Mouse (Mus musculus) splenic B cell, adult 2 months (primary cell): ENCODE data around the gene Hacl1.

Experiments
- DNase-seq: peaks from one replicate; pipeline ENCODE4 v3.0.0-alpha.2; 2011; ENCODE audit warnings: low read depth, low spot score
- H3K27me3 ChIP-seq: 2 replicates; pipeline ENCODE4 v1.6.1; 2012; ENCODE audit warnings: mild to moderate bottlenecking, low read length, moderate library complexity, mixed read lengths; ENCODE audit not compliant: control insufficient read depth, poor library complexity, insufficient read depth, severe bottlenecking
- H3K36me3 ChIP-seq: 2 replicates; pipeline ENCODE4 v1.6.1; 2012; ENCODE audit warnings: mild to moderate bottlenecking, low read length, moderate library complexity, mixed read lengths; ENCODE audit not compliant: control insufficient read depth, poor library complexity, insufficient read depth, severe bottlenecking

Gene Hacl1

DNA sequence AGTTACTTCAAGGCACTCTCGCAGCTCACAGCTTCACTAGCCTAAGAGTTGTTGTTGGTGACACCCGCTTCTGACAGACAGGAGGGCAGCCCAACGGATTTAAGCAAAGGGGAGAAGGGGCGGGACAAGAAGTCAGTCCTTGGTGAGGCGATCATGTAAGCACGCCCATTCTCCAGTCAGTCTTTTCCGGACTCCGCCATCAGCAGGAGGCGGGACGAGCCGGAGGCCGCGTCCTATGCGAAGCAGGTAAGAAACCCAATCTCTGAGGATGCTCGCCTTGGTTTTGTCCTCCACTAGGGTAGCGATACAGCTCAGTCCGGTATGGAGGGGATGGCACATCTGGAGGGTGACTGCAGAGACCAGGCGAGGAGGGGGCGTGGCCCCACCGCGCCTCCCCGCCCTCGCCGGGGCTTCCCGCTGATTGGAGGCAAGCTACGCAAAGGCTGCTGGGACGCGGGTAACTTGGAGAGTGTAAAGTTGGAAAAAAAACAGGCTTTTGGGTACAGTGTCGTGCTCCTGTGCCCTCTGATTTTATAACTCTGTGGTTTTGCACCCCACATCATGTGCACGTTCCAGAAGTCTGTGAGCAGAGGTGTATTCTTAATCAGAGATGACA, at the start of gene Hacl1, which contains the start of gene Btd:
Gene Hacl1 (minus strand): TSS at position 397 of the 616 bp plus-strand sequence.
Gene Btd (plus strand): TSS at position 139 of the 616 bp plus-strand sequence.
- Histone ChIP-seq H3K27me3 (no peaks in the 10 kb centered on the region), H3K36me3 (no peaks in the 10 kb centered on the region)
- DNase-seq: peak; percentile 95

DNA sequence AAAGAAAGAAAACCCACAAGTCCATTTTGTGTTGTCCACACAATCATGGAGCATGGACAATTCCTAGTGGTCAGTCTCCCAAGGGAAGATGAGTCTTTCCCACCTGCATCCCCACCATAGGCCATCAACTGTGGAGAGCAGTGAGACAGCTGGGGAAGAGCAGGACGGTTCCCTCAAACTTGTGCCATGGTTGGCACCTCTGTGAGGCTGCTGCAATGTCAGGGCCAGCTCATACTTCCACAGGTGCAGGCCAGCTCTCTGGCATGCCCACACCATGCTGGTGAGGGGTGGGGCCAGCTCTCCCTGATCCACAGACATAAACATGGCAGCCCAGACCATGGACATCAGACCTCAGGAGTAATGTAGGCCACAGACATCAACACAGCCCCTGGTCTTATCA, 45.1 kb upstream of the Hacl1 start:
- no peaks in the 10 kb centered on the region for H3K27me3 ChIP-seq
- H3K36me3 ChIP-seq: no peaks in the 10 kb centered on the region
- no peak for DNase-seq

GRCm38 (mm10) chr14:31685680-31686079, 44.6 kb upstream of the Hacl1 start:
- Histone ChIP-seq H3K27me3 (no peaks in the 10 kb centered on the region), H3K36me3 (no peaks in the 10 kb centered on the region)
- DNase-seq: peak; percentile 74

DNA sequence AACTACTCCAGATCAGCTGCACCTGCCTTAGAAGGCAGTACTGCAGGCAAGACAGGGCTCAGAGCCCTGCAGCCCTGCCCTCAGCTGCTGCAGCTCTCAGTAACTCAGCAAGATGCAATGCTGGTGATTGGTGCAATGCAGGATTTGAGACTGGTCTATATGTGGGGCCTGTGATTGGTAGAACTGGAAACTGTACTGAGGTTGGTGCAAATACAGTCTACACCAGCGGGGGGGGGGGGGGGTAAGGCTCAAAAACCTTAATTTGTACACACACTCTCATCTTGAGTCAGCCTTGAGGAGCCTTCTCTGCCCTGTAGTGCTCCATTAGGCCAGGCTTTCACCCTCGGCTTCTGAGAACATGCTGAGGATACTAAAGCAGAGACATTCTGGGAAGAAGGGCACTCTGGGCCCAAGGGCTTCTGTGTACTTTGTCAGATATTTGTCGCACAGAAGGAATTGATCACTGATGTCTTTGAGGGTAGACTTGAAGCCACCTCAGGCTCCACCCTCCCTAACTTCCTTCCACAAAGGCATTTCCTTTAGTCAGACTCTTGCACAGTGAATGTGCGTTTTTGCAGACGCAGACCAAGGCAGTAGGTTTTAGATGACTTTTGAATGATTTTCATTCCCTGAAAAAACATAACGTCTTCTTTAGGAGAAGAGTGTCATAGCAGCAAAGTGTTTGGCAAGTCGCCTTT, 43.4 kb upstream of the Hacl1 start:
- H3K36me3 ChIP-seq: no peaks in the 10 kb centered on the region
- no peaks in the 10 kb centered on the region for H3K27me3 ChIP-seq
- DNase-seq: no peak

DNA sequence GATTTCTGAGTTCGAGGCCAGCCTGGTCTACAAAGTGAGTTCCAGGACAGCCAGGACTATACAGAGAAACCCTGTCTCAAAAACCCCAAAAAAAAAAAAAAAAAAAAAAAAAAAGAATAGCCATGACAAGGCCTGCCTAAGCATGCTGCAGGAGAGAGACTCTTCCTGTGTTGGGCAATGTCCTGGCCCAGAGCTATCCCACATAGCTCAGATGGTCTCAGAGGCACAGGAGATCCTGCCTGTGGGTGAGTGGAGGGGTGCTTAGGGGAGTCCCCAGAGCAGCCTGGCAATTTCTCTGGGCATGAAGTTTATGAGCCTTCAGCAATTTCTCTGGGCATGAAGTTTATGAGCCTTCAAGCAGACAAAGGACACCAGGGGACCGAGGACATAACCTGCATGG, 42.5 kb upstream of the Hacl1 start:
- no peak for DNase-seq

GRCm38 (mm10) chr14:31681931-31682555, 41.0 kb upstream of the Hacl1 start:
- DNase-seq: no peak
- Histone ChIP-seq H3K27me3 (no peaks in the 10 kb centered on the region), H3K36me3 (no peaks in the 10 kb centered on the region)

More for the DNA sequence above, 42.5 kb upstream of the Hacl1 start:
- Histone ChIP-seq H3K36me3 (no peaks in the 10 kb centered on the region), H3K27me3 (no peaks in the 10 kb centered on the region)

GRCm38 (mm10) chr14:31681291-31681690, 40.2 kb upstream of the Hacl1 start:
- Histone ChIP-seq H3K27me3 (no peaks in the 10 kb centered on the region), H3K36me3 (no peaks in the 10 kb centered on the region)
- no peak for DNase-seq

- no peak for DNase-seq
- H3K36me3 ChIP-seq: no peaks in the 10 kb centered on the region
- no peaks in the 10 kb centered on the region for H3K27me3 ChIP-seq
Observed at GRCm38 (mm10) chr14:31680656-31681055, 39.6 kb upstream of the Hacl1 start.

DNA sequence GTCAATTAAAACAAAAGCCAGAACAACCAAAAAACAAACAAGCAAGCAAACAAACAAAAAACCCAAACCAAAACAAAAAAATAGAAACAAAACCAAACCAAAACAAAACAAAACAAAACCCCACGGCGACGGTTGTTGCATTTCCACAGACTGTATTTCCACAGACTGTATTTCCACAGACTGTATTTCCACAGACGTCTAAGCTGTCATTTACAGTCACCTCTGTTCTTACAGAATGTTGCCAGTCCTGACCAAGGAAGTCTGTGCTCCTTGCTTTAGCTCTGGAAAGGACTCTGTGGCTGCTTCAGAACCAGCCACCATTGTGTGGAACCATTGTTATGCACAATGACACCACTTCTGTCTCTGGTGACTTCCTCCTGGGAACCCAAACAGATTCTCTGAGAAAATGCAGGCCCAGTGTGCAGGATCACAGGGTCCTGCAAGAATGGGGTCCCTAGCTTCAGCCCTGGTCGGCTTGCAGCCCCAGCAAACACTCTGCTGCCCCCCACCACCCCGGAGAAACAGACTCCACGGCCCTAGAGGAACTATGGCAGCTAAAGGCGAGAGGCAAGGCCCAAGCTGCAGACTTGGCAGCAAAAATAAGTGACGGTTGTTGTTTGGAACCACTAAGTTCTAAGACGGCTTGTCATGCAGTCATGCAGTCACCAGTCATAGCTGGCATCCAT, 30.7 kb upstream of the Hacl1 start:
- no peak for DNase-seq

DNA sequence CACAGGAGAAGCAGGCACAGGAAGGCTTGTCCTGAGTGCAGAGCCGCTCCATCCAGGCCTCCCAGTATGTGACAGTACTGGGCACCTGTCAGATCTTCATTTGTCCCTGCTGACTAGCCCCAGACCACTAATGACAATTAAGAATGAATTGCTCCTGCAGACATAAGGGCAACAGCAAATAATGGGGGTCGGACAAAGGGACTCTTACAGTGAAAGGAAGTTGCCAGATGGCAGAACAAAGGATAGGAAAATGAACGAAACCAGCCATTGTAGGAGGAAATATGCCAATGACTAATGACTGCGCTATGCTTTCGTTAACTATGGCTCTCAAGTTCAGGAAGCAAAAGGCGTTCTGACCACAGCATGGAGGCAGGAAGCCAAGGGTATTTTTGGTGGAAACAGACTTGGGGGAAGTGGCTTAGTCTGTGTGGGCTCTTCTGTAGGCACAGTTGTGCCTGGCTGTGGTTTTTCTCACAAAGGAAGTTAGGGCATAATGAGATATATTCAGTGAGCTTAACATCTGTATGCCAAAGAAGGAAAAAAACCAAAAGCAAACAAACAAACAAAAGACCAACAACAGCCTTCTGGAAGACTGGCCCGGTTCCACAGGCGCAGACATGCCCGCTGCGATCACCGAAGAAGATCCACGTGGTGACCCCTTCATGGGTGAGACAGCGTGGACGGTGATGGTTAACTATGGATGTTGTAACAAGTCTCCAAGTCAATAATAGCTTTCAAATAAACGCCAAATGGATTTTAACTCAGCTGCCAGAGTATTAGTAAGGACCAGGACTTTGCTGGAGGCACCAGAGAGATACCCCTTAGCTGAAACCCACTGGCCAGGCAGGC, 28.8 kb upstream of the Hacl1 start:
- DNase-seq: peak; percentile 73
- Histone ChIP-seq H3K36me3 (no peaks in the 10 kb centered on the region), H3K27me3 (no peaks in the 10 kb centered on the region)

More for the DNA sequence above, 30.7 kb upstream of the Hacl1 start:
- Histone ChIP-seq H3K27me3 (no peaks in the 10 kb centered on the region), H3K36me3 (no peaks in the 10 kb centered on the region)

- H3K27me3 ChIP-seq: no peaks in the 10 kb centered on the region
- no peak for DNase-seq
- no peaks in the 10 kb centered on the region for H3K36me3 ChIP-seq
Observed at GRCm38 (mm10) chr14:31669161-31669611, 28.1 kb upstream of the Hacl1 start.

- DNase-seq: no peak
- no peaks in the 10 kb centered on the region for H3K36me3 ChIP-seq
- H3K27me3 ChIP-seq: no peaks in the 10 kb centered on the region
Observed at GRCm38 (mm10) chr14:31668326-31668725, 27.2 kb upstream of the Hacl1 start.

GRCm38 (mm10) chr14:31667741-31668140, 26.7 kb upstream of the Hacl1 start:
- no peaks in the 10 kb centered on the region for H3K27me3 ChIP-seq
- no peaks in the 10 kb centered on the region for H3K36me3 ChIP-seq
- no peak for DNase-seq
